Mouse (Mus musculus): ENCODE measurements around the gene Phldb3.

The Phldb3 gene

DNA sequence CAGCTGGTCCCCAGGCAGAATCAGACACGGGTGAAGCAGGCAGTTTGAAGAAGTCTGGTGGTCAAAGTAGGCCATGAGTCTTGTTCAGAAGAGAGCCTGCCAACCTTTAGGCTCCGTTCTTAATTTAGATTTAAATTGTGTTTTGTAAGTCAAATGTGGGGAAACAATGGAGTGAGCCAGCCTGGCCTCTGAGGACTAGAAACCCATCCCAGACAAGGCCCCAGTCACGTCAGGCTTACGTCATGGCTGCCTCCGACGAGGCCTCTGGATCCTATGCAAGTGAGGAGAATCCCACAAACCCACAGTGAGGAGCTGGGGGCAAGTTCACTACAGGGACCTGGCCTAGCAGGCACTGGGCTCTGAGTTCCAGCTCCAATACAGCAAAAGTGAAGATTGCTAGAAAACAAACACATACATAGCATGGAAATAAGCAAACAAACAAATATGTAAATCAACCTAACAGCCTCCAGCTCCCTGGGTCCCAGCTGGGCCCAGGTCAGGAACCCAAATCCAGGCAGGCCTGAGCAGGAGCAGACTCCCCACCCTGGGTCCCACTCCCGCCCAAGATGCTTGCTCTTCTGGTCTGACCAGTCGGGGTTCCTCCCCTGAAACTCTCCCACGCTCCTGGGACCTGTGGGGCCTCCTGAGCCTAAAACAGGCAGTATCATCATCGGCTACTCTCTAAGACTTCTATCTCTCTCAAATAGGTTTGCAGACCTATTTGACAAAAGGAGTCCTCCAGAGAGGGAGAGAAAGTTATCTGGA is 19.7 kb downstream of the Phldb3 start:
- no peak for DNase-seq (ENCODE audit: low spot score)

DNA sequence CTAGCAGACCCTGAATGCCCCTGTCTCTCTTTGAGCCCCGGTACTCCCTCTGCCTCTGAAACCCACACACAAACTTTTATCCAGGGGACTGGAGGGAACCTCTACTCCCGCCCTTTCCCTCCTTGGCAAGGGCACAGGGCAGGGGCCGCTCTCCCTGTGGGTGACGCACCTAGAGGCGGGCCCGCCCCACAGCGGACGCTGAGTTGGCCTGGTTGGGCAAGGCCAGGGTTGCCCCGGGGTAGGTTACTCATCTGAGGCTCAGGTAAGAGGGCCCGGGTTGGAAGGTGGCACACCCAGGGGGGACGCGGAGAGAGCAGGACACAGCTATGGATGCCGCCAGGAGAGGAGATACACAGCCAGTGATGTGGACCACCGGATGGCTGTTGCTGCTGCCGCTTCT is 25.7 kb downstream of the Phldb3 start, which contains the start of gene Lypd3:
TSS of gene Lypd3 (plus strand) at position 287 of the 400 bp plus-strand sequence.
- no peak for DNase-seq (ENCODE audit: low spot score)

DNA sequence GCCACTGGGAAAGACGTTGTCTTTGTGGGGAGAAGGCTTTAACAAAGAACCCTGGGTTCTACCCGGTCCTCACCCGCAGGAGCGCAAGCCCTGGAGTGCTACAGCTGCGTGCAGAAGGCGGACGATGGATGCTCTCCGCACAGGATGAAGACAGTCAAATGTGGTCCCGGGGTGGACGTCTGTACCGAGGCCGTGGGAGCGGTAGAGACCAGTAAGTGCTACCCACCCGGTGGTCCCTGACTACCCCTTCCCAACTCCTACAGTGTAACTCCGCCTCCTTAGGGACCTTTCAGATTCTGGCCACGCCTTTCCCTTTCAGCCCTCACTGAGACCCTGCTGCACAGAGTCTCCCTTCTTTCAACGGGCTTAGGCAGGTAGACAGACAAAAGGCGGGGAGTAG is 26.5 kb downstream of the Phldb3 start:
- no peak for DNase-seq (ENCODE audit: low spot score)

- peak; percentile 21 for DNase-seq (ENCODE audit: low spot score)
Observed at GRCm38 (mm10) chr7:24638026-24638856, 27.7 kb downstream of the Phldb3 start.

DNA sequence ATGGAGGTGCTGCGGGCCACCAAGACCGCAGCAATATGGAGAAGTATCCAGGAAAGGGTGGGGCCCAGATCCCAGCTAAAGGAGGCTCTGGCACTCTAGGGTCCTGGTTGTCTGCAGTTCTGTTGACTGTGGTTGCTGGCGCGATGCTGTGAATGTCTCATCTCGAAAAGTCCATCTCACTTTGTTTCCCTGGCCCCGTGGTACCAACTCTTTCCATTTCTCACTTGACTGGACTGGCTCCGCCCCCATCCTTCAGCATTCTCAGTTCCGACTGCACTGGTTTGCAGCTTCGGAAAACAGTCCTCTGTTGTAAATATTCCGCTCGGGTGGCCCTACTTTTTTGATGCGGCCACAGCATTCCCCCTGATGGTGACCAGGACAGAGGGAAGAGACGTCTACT is 29.9 kb downstream of the Phldb3 start:
- no peak for DNase-seq (ENCODE audit: low spot score)

- no peak for DNase-seq (ENCODE audit: low spot score)
Observed at GRCm38 (mm10) chr7:24642491-24642890, 31.9 kb downstream of the Phldb3 start.

DNA sequence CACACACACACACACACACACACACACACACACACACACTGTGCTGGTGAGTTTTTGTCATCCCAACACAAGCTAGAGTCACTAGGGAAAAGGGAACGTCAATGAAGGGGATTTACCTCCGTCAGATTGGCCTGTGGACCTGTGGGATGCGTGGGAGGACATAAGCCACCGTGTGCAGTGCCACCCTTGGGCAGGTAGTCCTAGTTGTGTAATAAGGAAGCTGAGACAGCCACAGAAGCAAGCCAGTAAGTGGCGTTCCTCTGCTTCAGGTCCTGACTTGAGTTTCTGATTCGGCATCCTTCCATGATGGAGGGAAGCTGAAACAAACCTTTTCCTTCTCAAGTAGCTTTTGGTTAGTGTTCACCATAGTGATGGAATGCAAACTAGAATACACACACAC is 33.9 kb downstream of the Phldb3 start:
- no peak for DNase-seq (ENCODE audit: low spot score)

GRCm38 (mm10) chr7:24644996-24645395 is 34.4 kb downstream of the Phldb3 start:
- DNase-seq (ENCODE audit: low spot score), result no peak

- no peak for DNase-seq (ENCODE audit: low spot score)
Observed at GRCm38 (mm10) chr7:24646486-24646885, 35.9 kb downstream of the Phldb3 start.

DNA sequence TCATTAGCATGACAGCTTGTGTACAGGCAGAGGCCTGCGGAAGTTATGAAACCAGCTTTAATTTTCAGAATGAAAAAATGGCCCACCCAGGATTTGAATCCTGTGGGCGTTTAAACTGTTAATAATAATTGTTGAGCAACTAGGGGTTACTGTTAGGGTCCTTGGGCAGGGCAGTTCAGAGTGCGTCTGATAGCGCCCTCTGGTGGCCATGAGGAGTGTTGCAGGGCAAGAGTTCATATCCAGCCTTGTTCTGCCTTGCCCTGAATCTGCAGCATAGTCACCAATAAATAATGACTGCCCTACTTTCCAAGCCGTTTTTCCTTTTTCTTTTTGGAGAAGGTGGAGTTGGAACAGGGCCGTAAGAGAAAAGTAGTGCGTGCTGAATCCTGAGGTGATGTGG is 43.1 kb downstream of the Phldb3 start:
- peak; percentile 38 for DNase-seq (ENCODE audit: low spot score)

DNA sequence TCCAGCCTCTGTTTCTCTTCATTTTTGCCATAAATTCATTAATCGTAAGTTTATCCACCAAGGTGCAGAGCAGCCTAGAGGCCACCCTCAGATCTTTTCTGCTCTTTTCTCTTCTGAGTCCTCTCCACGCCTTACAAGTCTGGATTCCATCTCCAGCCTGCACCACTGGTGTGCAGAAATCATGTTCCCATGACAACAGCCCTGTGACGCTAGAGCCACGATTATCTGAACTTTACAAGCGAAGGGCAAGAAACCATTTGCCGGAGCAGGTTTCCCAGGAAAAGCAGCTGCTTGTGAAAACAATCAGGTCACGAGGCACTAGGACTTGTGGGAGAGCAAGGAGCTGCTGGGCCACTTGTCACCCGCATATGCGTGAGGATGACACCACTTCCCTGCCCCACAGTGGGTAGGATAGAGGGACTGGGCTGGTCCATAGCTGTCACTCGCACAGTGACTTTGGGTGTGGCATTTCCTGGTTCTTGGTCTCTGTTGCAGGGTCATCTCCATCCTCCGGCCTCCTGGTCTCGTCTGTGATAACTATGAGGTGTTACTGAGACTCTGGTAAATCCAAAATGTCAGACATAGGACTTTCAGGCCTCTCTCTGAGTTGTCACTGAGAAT is 49.3 kb downstream of the Phldb3 start:
- DNase-seq (ENCODE audit: low spot score), result no peak

DNA sequence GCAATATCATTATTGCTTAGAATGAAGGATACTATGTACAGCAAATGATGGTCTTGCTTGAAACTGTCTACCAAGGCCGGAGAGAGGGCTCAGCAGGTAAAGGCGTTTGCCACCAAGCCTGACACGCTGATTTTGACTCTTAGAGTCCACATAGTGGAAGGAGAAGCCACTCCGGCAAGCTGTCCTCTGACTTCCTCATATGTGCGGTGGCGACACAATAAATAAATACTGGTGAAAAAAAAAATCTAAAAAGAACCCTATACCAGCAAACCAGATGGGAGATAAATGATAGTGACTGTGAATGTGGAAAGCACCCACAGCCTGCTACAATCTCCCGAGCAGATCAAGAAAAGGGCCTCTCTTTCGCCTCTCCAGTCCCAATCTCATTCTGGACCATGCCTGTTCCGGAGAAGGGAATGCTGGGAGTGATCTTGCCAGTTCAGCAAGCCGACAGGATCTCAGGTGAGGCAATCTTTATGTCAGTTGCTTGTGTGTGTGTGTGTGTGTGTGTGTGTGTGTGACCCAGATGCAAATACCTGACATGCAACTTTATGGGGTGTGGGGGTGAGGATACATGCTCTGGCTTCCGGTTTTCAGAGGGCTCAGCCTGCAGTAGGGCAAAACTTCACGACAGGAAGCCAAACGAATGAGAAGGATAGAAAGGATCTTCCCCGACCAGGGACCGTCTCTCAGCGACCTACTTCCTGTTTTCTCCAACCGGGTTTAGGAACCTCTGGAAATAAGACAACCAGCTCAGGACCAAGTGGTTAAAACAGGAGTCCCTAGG is 50.7 kb downstream of the Phldb3 start:
- DNase-seq (ENCODE audit: low spot score), result no peak

DNA sequence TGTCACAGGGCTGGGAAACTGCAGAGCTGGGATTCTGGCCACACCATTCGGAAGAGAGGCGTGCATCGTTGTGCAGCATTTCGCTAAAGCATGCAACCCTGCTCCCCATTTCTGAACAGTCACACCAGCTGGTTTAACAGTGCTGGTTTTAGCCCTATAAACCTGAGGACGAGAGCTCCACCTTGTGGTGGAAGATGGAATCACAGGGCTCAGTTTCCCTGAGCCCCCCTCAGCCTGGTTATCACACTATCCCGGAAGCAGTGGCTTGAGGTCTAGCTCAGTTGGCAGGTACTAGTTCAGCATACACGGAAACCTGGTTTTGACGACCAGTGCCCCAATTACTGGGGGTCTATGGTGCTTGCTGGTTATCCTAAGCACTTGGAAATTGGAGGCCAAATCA is 52.0 kb downstream of the Phldb3 start:
- peak; percentile 36 for DNase-seq (ENCODE audit: low spot score)

DNA sequence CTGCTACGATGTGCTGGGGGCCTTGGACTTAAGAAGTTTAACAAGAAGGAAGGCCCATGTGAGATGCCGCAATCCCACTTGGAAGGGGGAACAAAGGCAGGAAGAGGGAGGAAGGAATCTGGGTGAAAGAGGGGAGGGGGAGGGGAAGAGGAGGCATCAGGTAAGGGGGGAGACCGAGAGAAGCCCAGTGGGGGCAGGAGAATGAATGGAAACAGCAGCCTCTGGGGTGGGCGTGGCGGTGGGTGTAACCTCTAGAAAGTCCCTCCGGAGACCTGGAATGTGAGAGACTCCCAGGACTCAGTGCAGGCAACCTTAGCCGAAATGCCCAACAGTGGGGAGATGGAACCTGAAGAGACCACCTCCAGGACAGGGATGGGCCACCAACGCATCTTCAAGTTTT is 53.7 kb downstream of the Phldb3 start:
- DNase-seq (ENCODE audit: low spot score), result no peak

DNA sequence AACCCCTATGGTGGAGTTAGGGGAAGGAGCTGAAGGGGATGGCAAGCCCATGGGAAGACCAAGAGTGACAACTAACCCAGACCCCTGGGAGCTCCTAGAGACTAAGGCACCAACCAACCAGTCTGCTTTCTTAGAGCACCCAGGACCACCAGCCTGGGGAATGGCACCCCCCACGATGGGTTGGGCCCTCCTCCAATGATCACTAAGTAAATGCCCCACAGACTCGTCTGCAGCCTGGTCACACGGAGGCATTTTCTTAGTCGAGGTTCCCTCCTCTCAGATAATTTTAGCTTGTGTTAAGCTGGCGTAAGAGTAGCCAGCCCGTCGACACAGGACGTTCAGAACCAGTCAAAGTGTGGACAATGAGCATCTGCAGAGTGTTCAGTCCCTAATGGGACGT is 54.4 kb downstream of the Phldb3 start:
- DNase-seq (ENCODE audit: low spot score), result no peak

DNA sequence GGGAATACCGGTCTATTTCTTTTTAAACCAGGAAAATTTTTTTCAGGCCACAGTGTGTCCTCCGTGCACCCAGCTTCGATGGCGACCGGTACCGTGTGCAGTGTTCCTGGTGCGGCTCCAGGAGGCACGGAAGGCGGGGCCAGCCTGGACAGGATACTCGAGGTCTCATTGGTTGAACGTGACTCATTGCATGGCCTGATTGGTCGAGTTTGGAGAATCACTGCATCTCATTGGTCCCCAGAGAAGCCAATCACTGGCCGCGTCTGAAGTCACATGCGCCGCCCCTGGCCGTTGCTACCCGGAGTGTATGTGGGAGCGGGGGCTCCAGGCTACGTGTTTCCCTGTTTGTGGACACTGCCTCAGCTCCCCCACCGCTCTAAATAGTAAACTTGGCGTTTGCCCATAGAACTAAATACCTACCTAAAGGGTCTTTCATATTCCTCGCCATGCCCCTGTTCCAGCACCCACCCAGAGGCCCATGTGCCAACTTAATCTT is 61.4 kb downstream of the Phldb3 start:
- DNase-seq (ENCODE audit: low spot score), result no peak

DNA sequence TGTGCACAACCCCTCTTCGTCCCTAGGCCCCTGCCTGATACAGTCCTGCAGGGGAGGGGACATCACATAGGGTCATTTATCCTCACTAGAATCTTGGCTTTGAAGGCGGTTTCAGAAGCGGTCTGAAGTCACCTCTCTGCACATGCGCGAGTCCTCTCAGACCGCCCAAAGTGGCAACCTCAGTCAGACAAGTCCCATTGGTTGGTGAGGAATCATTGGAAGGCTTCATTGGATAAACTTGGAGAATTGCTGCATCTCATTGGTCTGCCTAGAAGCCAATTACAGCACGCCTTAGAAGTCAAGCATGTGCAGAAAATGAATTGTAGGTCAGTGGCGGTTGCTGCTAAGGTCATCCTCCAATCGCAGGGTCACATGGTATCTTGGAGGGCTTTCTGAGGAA is 66.0 kb downstream of the Phldb3 start, which contains the start of gene Tex101:
TSS of gene Tex101 (minus strand) at position 101 of the 400 bp plus-strand sequence.
- DNase-seq (ENCODE audit: low spot score), result no peak
